Mouse (Mus musculus) hindbrain, embryonic 13.5 days (tissue): Measurements from ENCODE around the gene Eme2. TPM values are rescaled to one million over a fixed set of nuclear protein-coding genes. Genes with fewer than 3 reads are reported as not detected.
"Not testable (repeated sequence)": the region's sequence is repeated elsewhere in the genome, so short reads cannot be mapped to it uniquely, and the experiment has no call there.

ENCODE experiments used
- ATAC-seq: fragments of 200-750 bp; cut with Nextera tagmentation; 2 replicates; pipeline ENCODE4 v1.8.0; 2017; ENCODE audit warnings: moderate TSS enrichment; ENCODE audit not compliant: low FRiP score
- H3K27ac ChIP-seq: fragments of 300-500 bp; sonication (generic); 2 replicates; pipeline ENCODE4 v1.5.1; 2015; ENCODE audit warnings: inconsistent platforms, mild to moderate bottlenecking, moderate library complexity
- H3K27me3 ChIP-seq: fragments of 300-500 bp; sonication (generic); 2 replicates; pipeline ENCODE4 v1.6.1; 2015; ENCODE audit warnings: mild to moderate bottlenecking, inconsistent platforms
- H3K36me3 ChIP-seq: fragments of 300-500 bp; sonication (generic); 2 replicates; pipeline ENCODE4 v1.6.1; 2015; ENCODE audit warnings: mild to moderate bottlenecking, inconsistent platforms
- H3K4me1 ChIP-seq: fragments of 300-500 bp; sonication (generic); replicated peaks from 2 replicates; pipeline ENCODE4 v1.6.1; 2015; ENCODE audit warnings: inconsistent platforms
- H3K4me2 ChIP-seq: fragments of 300-500 bp; sonication (generic); 2 replicates; pipeline ENCODE4 v1.6.1; 2015; ENCODE audit warnings: inconsistent platforms, mild to moderate bottlenecking, moderate library complexity
- H3K4me3 ChIP-seq: fragments of 300-500 bp; sonication (generic); 2 replicates; pipeline ENCODE4 v1.5.1; 2015; ENCODE audit warnings: mild to moderate bottlenecking, inconsistent platforms
- H3K9ac ChIP-seq: fragments of 300-500 bp; sonication (generic); 2 replicates; pipeline ENCODE4 v1.6.1; 2015; ENCODE audit warnings: mild to moderate bottlenecking, inconsistent platforms
- H3K9me3 ChIP-seq: fragments of 300-500 bp; sonication (generic); 2 replicates; pipeline ENCODE4 v1.6.1; 2016; ENCODE audit warnings: inconsistent platforms
- WGBS: fragments of 180-500 bp; shearing (Covaris S2); methylation state at CpG from one replicate; pipeline ENCODE4 v1.1.7; 2015; 5-methylcytosine and 5-hydroxymethylcytosine counted together
- polyA plus RNA-seq: library from polyadenylated mRNA; unstranded; fragments of >200 nt; fragmentation: Nextera tagmentation; extraction: Ambion mirVana; gene quantifications from 2 replicates; pipeline ENCODE4 v1.2.1, GENCODE M21; 2015

The Eme2 gene
- 31.4 and 31.8 TPM in 2 replicates for polyA plus RNA-seq

DNA sequence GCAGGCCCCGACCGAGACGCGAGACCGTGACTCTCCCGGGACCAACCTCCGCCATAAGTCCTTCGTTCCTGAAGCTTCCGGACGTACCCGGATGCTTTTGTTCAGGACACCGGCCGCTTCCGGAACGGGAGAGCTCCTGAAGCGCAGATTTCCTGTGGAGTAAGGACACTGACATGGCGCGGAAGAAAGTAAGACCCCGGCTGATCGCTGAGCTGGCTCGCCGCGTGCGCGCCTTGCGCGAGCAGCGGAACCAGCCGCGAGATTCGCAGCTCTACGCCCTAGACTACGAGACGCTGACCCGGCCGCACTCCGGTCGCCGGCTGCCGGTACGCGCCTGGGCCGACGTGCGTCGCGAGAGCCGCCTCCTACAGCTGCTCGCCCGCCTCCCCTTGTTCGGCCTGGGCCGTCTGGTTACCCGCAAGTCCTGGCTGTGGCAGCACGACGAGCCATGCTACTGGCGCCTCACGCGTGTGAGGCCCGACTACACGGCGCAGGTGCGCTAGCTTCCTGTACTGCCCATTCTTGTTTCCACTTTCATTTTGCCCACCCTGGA, at the start of gene Eme2, which contains the start of gene Mrps34:
Gene Eme2, minus strand, starts transcription at position 93 of the 553 bp plus-strand sequence.
Gene Mrps34, plus strand, starts transcription at position 122 of the 553 bp plus-strand sequence.
- Histone ChIP-seq H3K27ac (peak within 1 kb of the TSS; percentile 91), H3K4me3 (peak within 1 kb of the TSS; percentile 70), H3K27me3 (no peaks in the 10 kb centered on the region), H3K4me2 (peak within 1 kb of the TSS; percentile 100), H3K9ac (peak within 1 kb of the TSS; percentile 96), H3K9me3 (no peaks in the 10 kb centered on the region), H3K4me1 (peaks cover 48% of the 10 kb centered on the region), H3K36me3 (peaks cover 68% of the 10 kb centered on the region)
- peak; percentile 63 for ATAC-seq
- WGBS = under 1% methylated on average over 62 of the region's 62 CpGs

DNA sequence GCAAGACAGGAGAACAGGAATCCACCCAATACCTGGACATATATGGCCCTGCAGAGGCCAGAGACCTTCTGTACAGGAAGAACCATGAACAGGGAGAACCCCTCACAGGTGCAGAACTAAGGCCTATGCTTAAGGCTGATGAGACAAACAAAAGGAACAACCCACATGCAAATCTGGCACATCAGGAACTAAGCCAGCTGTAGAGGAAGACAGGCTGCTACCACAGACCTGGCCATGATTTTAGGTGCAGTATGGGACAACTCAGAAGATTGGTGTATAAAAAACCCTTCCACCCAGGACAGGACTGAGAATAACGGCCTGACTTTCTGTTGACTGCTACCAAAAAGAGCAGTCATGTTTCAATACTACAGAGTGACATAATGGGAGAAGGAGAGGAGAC, 48.7 kb upstream of the Eme2 start:
- 83% methylated on average over 1 of the region's 1 CpGs for WGBS
- not testable (repeated sequence) for H3K9ac ChIP-seq, H3K4me3 ChIP-seq, H3K27me3 ChIP-seq, H3K4me1 ChIP-seq, H3K4me2 ChIP-seq, H3K27ac ChIP-seq, ATAC-seq, H3K9me3 ChIP-seq
- H3K36me3 ChIP-seq = peaks cover 58% of the 10 kb centered on the region

DNA sequence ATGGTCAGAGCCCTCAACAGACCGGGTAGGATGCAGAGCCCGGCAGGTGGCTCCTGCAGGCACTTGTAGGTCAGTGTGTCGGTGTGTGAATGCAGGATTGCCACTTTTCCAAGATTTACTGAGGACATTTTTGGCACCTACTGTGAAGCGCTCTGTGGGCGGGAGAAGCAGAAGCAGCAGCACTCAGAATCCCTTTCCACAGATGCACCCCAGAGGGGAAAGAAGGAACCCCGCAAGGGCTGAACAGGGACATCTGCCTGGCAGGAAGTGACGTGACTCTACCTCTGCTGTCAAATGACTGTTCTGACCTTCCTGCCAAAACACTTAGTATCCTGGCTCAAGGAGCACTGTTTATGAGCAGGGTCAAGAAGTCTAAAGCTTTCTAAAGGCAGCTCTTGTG, 48.1 kb upstream of the Eme2 start:
- peaks cover 52% of the 10 kb centered on the region for H3K36me3 ChIP-seq

DNA sequence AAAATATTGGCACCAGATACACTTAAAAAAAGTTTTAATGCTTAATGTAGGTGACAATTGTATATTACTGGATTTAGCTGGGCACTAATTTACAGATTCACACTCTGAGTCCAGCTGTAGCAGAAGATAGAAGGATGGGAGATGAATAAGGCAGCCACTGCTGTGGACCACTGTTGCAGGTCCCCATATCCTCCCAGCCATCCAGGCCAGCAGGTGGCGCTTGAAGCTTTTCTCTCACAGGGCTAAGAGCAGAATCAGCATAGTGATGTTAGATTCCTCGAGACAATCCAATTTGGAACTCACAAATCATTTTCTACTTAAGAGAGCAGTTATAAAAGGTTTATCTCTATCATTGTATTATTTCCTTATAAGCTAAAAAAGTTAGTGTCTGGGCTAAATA, 47.6 kb upstream of the Eme2 start:
- H3K9me3 ChIP-seq, H3K27me3 ChIP-seq, H3K4me3 ChIP-seq, H3K9ac ChIP-seq, H3K4me1 ChIP-seq, ATAC-seq, H3K4me2 ChIP-seq, H3K27ac ChIP-seq: not testable (repeated sequence)
- 21% methylated on average over 2 of the region's 2 CpGs for WGBS
- peaks cover 46% of the 10 kb centered on the region for H3K36me3 ChIP-seq

More for the DNA sequence above, 48.1 kb upstream of the Eme2 start:
- Histone ChIP-seq H3K27me3 (no peaks in the 10 kb centered on the region), H3K4me3 (no peak overlapping the region), H3K9ac (no peak overlapping the region), H3K4me2 (no peak overlapping the region), H3K4me1 (no peaks in the 10 kb centered on the region), H3K27ac (no peak overlapping the region; the same call in 1 of the 2 replicates), H3K9me3 (no peaks in the 10 kb centered on the region)
- ATAC-seq = no peak
- WGBS = 90% methylated on average over 7 of the region's 7 CpGs

DNA sequence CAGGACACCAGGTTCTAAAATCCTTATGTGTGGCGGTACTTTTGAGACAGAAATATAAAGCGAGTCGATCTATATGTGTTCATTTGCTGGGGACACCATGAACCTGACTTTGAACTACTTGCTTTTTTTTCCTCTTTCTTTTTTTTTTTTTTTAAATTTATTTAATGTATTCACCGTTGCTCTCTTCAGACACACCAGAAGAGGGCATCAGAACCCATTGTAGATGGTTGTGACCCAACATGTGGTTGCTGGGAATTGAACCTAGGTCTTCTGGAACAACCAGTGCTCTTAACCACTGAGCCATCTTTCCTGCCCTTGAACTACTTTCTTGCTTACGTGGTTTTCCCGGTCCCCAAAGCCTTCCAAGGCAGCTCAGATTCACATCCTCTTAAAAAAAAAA, 42.4 kb upstream of the Eme2 start:
- peak overlapping the region; percentile 98 for H3K9ac ChIP-seq

DNA sequence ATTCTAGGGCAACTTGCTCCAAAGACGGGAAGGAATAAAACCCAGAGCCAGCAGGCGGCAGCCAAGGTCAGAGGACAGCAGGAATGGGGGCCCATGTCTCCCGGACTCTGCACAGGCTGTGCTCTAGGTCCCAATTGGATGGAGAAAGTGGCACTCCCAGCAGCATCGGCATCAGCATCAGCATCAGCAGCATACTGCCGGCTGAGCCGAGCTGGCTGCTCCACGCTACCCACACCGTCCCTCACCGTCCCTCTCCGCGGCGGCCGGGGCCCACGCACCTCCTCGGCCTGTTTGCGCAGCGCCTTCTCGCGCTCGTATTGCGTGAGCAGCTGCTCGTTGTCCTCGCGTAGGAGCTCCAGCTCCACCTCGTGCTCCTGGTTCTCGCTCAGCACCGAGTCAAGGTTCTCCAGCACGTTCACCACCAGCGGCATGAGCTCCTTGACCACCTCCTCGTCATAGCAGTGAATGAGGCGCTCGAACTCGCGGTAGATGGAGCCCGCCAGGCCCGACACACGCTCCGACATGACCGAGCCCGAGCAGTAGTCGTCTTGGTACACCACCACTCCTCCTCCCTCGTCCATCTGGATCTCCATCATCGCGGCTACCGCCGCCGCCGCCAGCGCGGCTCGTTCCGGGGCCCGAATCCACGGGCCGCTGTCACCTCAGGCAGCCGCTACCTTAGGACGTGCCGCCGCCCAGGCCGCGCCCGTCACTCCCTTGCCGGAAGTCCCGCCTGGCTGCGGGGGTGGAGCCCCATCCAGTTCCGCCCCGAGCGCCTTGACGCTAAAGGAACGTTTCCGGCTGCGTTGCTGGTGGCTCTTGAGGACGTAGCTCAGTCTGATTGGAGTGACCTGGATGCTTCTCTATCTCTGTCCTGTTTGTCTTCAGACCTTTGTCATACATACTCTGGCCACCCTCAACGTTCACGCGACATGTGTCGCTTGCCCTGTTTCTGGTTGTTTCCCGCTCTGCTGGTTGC, 41.7 kb upstream of the Eme2 start, which contains the start of gene Mapk8ip3:
Gene Mapk8ip3, minus strand, starts transcription at position 719 of the 979 bp plus-strand sequence.
- no peaks in the 10 kb centered on the region for H3K27me3 ChIP-seq
- under 1% methylated on average over 77 of the region's 78 CpGs for WGBS
- H3K4me2 ChIP-seq = peak within 1 kb of the TSS; percentile 90
- H3K9ac ChIP-seq = peak within 1 kb of the TSS; percentile 98
- H3K4me1 ChIP-seq = peaks cover 33% of the 10 kb centered on the region
- H3K36me3 ChIP-seq = peaks cover 14% of the 10 kb centered on the region
- H3K4me3 ChIP-seq = peak within 1 kb of the TSS; percentile 92
- no peaks in the 10 kb centered on the region for H3K9me3 ChIP-seq
- peak; percentile 98 for ATAC-seq
- H3K27ac ChIP-seq = peak within 1 kb of the TSS; percentile 94

More for the DNA sequence above, 42.4 kb upstream of the Eme2 start:
- Histone ChIP-seq H3K4me1 (peaks cover 33% of the 10 kb centered on the region), H3K36me3 (peaks cover 9% of the 10 kb centered on the region; the same call in 1 of the 2 replicates), H3K4me3 (peak overlapping the region; percentile 92), H3K27me3 (no peaks in the 10 kb centered on the region), H3K27ac (peak overlapping the region; percentile 94), H3K9me3 (no peaks in the 10 kb centered on the region), H3K4me2 (peak overlapping the region; percentile 90)
- ATAC-seq = no peak
- 53% methylated on average over 6 of the region's 6 CpGs for WGBS

DNA sequence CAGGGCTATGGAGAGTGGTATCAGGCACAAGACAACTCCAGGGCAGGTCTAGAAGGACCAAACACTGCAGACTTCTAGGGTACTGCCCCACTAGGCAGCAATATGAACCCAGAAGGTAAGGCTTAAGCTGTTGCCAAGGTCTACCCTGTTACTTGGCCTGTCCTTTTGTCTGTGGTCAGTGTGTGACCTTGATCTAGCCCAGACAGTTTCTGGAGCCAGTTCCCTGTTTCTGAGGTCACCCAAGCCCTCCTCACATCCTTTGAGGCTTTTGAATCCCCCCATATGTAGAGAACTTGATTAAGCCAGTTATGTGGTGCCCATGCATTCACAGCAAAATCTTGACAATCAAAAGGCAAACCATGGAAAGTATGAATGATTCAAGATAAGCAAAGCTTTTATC, 40.8 kb upstream of the Eme2 start:
- H3K4me3 ChIP-seq = peak overlapping the region; percentile 92
- H3K4me2 ChIP-seq = peak overlapping the region; percentile 90
- peaks cover 14% of the 10 kb centered on the region for H3K36me3 ChIP-seq
- no peaks in the 10 kb centered on the region for H3K9me3 ChIP-seq
- H3K27ac ChIP-seq = no peak overlapping the region; the same call in 1 of the 2 replicates
- no peaks in the 10 kb centered on the region for H3K27me3 ChIP-seq
- H3K9ac ChIP-seq = peak overlapping the region; percentile 98
- no peak for ATAC-seq
- peaks cover 33% of the 10 kb centered on the region for H3K4me1 ChIP-seq

DNA sequence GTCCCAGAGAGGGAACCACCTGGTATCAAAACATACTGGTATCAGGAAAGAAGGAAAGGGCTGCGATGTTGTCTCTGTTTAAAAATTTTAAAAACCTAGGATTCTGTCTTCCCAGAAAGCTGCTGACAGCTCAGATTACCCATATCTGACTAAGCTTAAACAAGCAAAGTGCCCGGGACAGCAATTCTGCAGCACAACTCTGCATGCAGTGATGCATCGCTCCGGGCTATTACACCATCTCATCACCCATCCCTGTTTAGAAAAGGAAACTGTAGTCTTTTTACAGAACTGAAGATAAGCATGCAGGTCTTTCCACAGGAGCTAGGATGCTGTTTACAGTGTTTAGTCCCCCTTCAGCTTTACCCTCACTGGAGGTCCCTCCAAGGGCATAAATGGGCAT, 40.0 kb upstream of the Eme2 start:
- Histone ChIP-seq H3K36me3 (peaks cover 14% of the 10 kb centered on the region), H3K27ac (no peak overlapping the region), H3K27me3 (no peaks in the 10 kb centered on the region), H3K4me3 (peak overlapping the region; percentile 92), H3K4me2 (peak overlapping the region; percentile 90), H3K9ac (peak overlapping the region; percentile 98), H3K9me3 (no peaks in the 10 kb centered on the region), H3K4me1 (peaks cover 33% of the 10 kb centered on the region)
- ATAC-seq = no peak
- WGBS = 87% methylated on average over 4 of the region's 4 CpGs

DNA sequence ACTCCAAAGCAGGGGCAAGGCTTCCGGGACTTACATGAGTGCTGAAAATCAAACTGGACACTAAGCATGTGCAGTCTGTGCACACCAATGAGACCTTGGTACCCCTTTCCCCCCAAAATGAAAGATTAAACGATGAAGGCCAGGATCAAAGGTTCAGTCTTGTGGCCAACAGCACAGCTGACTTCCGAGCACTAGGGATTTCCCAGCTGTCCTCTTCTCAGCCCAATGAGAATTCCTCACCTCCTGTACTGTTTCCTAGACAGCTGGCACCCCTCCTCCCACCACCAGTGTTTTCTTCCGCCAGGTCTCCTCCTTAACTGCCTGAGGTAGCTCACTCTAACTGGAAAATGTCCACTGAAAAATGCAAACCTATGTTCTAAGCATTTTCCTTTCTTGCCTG, 38.3 kb upstream of the Eme2 start:
- Histone ChIP-seq H3K36me3 (peaks cover 17% of the 10 kb centered on the region), H3K4me2 (no peak overlapping the region), H3K27me3 (no peaks in the 10 kb centered on the region), H3K9ac (peak overlapping the region; percentile 98; the same call in 1 of the 2 replicates), H3K4me1 (peaks cover 33% of the 10 kb centered on the region), H3K4me3 (no peak overlapping the region), H3K27ac (no peak overlapping the region), H3K9me3 (no peaks in the 10 kb centered on the region)
- no peak for ATAC-seq
- 79% methylated on average over 4 of the region's 4 CpGs for WGBS

DNA sequence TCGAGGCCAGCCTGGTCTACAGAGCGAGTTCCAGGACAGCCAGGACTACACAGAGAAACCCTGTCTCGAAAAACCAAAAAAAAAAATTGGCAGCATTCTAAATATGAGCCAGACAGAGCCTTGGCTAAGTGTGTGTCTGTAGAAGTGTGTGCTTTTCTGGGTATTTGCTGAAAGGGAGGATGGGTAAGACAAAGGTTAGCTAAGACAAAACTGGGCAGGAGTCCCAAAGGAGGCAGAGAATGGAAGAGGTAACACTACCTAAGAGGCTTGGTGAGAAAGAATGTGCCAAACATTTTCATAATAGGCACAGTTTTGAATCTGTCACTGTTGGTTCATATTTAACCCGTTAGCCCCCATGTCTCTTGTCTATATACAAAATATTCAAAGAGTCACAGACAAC, 37.5 kb upstream of the Eme2 start:
- Histone ChIP-seq H3K9me3 (no peaks in the 10 kb centered on the region), H3K4me1 (peaks cover 33% of the 10 kb centered on the region), H3K36me3 (peaks cover 23% of the 10 kb centered on the region), H3K27me3 (no peaks in the 10 kb centered on the region), H3K27ac (no peak overlapping the region), H3K4me3 (no peak overlapping the region), H3K4me2 (no peak overlapping the region), H3K9ac (no peak overlapping the region)
- ATAC-seq = no peak
- WGBS = 98% methylated on average over 4 of the region's 4 CpGs

DNA sequence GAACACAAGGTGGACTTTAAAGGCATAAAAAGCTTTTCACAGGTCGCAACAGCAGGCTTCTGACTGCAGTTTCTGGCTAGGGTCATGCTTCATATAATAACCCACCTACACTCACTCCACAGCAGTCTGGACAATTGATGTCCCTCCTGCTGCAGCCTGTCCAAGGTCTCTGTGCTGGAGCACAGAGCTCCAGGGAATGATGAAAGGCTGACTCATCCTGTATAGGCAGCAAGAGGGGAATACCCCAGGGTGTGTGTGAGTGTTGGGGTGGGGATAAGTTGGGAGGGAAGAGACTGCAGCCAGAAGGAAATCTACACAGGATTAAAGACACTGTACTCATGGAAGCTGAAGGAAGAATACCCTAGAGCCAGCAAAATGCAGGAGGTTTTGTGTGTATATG, 34.6 kb upstream of the Eme2 start:
- 83% methylated on average over 1 of the region's 1 CpGs for WGBS
- H3K27ac ChIP-seq = no peak overlapping the region
- no peaks in the 10 kb centered on the region for H3K9me3 ChIP-seq
- no peak for ATAC-seq
- H3K4me2 ChIP-seq = no peak overlapping the region
- peaks cover 52% of the 10 kb centered on the region for H3K36me3 ChIP-seq
- no peak overlapping the region for H3K4me3 ChIP-seq
- no peak overlapping the region for H3K9ac ChIP-seq
- H3K4me1 ChIP-seq = peaks cover 16% of the 10 kb centered on the region
- no peaks in the 10 kb centered on the region for H3K27me3 ChIP-seq

DNA sequence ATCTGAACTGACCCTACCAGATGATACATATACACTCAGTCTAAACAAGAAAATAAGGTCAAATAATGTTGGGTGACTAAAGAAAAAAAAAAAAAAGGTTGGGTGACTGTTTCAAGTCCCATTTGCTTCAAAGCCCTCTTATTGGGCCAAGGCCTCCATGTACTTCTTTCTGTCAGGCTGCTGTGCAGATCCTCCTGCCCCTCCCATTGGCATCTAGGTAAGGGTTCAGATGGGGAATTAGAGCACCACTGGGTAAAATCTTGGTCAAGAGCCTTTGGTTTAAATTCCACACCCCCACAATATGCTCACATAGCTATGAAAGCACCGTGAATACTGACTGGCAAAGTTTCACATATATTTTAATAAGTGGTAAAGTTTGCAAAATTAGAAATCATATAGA, 28.4 kb upstream of the Eme2 start:
- Histone ChIP-seq H3K9me3 (no peaks in the 10 kb centered on the region), H3K27ac (no peak overlapping the region), H3K27me3 (no peaks in the 10 kb centered on the region), H3K36me3 (peaks cover 98% of the 10 kb centered on the region), H3K4me3 (no peak overlapping the region), H3K9ac (no peak overlapping the region), H3K4me2 (no peak overlapping the region), H3K4me1 (no peaks in the 10 kb centered on the region)
- ATAC-seq = no peak
- 98% methylated on average over 1 of the region's 1 CpGs for WGBS
